Mouse (Mus musculus) gastrocnemius, postnatal 36 days (tissue): Measurements from ENCODE around the gene Nelfe. TPM values are rescaled to one million over a fixed set of nuclear protein-coding genes. Genes with fewer than 3 reads are reported as not detected.
"Not testable (repeated sequence)": the region's sequence is repeated elsewhere in the genome, so short reads cannot be mapped to it uniquely, and the experiment has no call there.

Source experiments
- DNase-seq, 2 experiments: peaks; one replicate each; pipeline ENCODE4 v3.0.0; 2022
- intact Hi-C: fragments of 180-260 bp; cut with DNase I; formaldehyde crosslinking; loops from one replicate; pipeline ENCODE4 v1.15.1; 2025
- total RNA-seq, 2 experiments: library from RNA; stranded (reverse); gene quantifications; 2 replicates each; pipeline ENCODE4 v1.2.3; 2021

The Nelfe gene
- total RNA-seq, 2 experiments from 2014 or later: 8.8 to 9.0 TPM

DNA sequence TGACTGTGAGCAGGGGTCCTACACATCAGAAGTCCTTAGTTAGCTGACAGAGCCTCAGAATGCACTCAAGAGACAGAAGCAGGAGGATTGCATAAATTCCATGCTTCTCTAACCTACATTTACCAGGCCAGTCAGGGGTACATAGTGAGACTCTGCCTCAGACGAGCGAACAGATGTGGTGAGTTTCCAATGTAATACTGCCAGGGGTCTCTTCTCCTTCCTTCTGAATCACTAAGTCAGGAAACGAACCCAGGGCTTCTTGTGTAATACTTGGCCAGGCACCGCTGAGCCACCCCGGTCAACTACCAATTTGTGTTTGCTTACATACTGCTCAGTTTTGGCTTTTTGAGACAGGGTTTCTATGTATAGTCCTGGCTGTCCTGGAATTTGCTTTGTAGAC lies 37.8 kb downstream of the Nelfe start:
- intact Hi-C loops: no loop called here
- DNase-seq: no peak

DNA sequence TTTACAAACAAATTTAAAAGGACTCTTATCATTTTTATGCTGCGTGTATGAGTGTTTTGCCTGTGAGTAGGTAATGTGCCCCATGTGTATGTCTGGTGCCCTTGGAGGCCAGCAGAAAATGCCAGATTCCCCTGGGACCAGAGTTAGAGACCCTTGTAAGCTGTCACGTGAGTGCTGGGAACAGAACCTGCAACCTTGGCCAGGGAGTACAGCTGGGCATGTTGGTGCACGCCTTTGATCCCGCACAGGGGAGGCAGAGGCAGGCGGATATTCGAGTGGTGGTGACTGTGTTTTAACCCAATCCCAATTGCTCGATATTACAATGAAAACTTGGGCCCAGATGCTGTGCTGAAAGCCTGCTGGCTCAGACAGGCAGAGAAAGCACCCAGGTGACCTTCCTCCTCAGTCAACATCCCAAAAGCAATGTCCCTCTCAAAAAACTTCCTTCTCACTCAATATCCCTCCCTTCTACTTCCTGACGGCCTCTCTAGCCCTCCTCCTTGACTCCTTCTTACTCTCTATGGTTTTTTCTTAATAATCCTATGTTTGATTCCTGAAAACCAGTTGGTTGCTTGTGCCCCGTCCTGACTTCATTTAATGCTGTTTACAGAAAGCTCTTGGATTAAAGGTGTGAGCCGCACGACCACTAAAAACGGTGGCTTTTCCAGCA lies 40.0 kb downstream of the Nelfe start:
- no peak for DNase-seq
- intact Hi-C loops: no loop called here

DNA sequence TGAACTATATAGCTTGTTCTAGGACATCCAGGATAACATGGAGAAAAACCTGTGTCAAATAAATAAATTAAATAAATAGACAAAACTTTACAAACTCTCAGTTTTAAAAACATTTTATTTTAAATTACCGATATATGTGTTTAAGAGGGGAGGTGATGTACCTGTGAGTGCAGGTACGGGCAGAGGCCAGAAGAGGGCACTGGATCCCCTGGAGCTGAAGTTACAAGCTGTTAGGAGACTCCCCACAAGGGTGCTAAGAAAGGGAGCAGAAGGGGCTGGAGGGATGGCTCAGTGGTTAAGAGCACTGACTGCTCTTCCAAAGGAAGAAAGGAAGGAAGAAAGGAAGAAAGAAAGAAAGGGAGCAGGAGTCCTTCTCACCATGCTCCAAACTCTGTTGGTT lies 41.2 kb downstream of the Nelfe start:
- intact Hi-C loops: no loop called here
- DNase-seq: no peak

DNA sequence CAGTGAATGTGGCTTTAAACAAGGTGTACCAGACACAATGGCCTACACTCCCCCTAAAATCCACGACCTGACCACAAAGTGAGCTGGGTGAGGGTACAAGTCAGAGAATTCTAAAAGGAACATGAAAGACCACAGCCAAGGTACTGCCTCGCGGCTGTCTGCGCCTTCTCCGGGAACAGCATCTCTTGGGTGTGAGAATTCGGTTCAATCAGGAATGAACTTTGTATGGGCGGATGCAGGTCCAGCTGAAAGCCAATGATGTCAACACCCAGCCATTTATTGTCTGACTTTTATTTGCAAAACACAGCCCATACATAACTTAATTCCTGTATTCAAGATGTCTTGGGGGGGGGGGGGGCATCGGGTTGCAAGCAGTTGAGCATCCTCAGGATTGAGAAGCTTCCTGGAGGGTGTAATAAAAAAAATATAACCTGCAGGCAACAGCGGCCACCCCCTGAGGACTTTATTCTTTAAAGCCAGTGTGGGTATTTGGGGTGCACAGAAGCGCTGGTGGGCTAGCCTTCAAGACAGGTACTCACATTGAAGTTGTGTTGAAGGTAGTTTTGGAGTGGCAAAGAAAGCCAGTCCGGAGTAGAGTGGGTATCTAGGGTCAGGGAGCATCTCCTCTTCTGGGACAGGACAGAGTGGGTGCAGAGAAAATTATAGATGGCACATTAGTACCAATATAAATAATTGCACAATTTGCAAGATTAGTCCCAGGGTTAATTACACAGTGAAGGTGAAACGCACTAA lies 43.1 kb downstream of the Nelfe start:
- DNase-seq: no peak
- intact Hi-C loops: no loop called here

DNA sequence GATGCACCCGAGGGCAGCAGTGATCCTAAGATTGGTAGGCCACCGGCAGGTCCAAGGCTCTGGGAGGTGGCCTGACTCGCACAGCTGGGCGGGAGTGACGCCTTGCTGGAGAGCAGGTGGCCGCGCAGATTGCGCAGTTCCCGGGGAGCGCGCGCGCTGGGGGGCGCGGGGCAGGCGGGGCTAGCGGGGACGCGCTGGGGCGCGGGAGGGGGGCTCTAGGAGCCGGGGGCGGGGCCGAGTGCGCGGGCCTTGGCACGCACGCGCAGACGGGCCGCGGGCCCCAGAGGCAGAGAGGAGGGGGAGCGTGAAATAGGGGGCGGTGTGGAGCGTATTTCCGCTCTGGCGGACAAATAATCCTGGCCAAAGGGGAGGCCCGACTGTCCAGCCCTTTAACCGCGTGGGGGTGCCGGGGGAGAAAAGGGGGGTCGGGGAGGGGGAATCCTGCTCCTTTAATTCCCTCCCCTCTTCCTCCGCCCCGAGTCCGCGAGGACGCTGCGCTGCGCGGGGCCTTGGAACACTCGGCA lies 43.9 kb downstream of the Nelfe start:
- DNase-seq: peak; percentile 87 to 90
- intact Hi-C loops: no loop called here

DNA sequence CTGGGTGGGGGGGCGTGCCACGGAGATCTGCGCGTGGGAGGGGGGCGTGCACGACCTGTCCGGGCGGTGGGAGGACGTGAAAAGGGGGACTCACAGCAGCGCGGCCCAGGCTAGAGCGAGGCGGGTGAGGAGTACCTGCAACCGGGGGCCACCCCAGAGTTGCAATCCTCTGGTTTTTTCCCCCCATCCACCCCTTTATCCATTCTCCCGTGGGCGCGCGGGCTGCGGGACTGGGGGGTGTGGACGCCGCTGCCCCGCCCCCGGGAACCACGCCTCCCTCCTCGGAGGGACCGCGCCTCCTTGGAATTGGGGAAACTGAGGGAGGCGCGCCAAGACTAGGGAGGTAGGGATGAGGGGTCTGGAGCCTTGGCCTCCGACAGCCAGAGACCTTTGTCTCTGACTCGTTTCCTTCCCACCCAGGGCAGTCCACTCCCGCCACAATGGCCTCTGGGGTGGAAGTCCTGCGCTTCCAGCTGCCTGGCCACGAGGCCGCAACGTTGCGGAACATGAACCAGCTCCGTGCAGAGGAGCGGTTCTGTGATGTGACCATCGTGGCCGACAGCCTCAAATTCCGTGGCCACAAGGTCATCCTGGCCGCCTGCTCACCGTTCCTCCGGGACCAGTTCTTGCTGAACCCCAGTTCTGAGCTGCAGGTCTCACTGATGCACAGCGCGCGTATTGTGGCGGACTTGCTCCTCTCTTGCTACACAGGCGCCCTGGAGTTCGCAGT lies 44.8 kb downstream of the Nelfe start:
- intact Hi-C loops: no loop called here
- DNase-seq: peak in 1 of 2 experiments; percentile 40

DNA sequence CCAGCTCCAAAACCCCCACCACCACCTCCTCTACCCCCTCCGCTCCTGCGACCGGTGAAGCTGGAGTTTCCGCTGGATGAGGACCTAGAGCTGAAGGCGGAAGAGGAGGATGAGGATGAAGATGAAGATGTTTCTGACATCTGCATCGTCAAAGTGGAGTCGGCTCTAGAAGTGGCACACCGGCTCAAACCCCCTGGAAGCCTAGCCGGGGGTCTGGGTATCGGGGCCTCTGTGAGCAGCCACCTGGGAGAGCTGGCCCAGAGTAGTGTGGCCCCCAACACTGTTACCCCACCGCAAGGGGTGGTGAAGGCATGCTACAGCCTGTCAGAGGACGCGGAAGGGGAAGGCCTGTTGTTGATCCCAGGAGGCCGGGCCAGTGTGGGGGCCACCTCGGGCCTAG lies 45.5 kb downstream of the Nelfe start:
- intact Hi-C loops: no loop called here

DNA sequence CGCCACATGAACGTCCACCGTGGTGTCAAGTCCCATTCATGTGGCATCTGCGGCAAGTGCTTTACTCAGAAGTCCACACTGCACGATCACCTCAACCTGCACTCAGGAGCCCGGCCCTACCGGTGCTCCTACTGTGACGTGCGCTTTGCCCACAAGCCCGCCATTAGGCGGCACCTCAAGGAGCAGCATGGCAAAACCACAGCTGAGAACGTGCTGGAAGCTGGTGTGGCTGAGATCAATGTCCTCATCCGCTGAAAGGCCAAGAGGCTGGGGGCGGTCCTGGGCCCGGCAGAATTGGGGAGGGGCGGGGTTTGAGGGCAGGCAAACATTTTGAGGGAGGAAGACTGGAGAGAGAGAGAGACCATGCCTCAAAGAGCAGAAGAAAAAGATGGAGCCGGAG lies 46.2 kb downstream of the Nelfe start:
- no peak for DNase-seq
- intact Hi-C loops: no loop called here

More for the DNA sequence above, 45.5 kb downstream of the Nelfe start:
- no peak for DNase-seq

DNA sequence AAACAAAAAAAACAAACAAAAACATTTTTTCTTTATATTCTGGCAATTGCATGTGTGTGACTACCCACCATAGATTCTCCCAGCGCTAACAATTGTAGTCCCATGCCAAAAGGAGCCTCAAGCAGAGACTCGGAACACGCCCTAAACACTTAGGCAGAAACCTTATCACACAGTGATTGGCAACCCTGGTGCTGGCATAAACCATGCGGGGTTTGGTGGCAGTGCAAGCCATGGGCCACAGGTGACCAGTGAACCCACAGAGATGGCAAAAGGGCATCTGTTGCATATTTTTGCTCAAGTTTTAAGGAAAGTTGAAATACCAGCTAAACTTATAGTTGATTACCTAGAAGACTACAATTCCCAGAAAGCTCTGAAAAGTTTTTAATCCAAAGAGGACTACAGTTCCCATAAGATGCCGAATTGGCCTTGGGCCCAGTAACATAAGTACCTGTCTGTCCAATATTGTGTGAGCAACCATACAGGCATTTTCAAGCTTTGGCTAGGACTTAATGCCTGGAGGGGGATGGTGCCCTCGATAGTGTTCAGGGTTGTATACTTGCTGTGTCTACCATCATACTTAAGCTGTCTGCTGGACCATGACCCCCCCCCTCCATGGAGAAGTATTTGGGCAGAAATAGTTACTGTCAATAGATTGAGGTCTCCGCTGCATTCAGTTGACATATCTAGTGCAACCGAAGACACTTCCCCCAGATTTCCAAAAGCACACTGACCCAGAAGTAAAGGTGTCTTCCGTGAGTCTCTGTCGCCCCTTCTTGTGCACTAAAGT lies 47.4 kb downstream of the Nelfe start:
- intact Hi-C loops: no loop called here
- no peak for DNase-seq

DNA sequence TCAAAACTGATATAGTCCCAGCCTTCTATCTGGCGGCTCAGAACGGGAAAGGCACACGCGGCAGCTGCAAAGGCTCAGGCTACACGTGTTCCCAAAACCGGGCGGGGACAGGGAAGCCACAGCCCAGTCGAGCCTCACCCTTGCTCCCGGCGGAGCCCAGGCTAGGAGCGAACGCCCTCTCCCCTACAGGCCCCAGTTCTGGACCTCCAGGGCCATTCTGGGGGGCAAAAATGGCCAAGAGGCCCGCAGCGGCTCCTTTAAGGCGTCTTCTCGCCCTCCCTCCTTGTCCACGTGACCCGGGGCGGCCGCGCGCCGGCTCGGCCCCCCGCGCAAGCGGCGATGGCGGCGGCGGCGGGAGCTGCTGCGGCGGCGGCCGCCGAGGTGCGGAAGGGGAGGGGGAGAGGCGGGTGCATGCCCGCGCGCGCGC lies 48.0 kb downstream of the Nelfe start, which contains the start of the genes C2 and Ehmt2:
C2 (minus strand) TSS at position 106 of the 427 bp plus-strand sequence.
Ehmt2 (plus strand) TSS at position 310 of the 427 bp plus-strand sequence.
- DNase-seq: peak; percentile 64 to 76
- intact Hi-C loops: no loop called here

DNA sequence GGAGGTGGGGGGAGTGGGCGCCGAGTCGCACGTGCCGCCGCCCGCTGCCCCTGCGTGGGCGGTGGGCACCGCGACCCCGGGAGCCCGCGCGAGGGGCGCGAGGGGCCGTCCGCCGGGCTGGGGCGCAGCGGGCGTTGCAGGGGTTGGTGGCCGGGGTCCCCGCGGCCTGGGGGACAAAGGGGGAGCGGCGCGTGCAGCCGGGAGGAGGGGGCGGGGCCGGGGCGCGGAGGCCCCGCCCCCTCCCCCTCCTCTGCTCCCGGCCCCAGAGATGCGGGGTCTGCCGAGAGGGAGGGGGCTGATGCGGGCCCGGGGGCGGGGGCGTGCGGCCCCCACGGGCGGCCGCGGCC lies 48.5 kb downstream of the Nelfe start:
- intact Hi-C loops: no loop called here
- DNase-seq: no peak

DNA sequence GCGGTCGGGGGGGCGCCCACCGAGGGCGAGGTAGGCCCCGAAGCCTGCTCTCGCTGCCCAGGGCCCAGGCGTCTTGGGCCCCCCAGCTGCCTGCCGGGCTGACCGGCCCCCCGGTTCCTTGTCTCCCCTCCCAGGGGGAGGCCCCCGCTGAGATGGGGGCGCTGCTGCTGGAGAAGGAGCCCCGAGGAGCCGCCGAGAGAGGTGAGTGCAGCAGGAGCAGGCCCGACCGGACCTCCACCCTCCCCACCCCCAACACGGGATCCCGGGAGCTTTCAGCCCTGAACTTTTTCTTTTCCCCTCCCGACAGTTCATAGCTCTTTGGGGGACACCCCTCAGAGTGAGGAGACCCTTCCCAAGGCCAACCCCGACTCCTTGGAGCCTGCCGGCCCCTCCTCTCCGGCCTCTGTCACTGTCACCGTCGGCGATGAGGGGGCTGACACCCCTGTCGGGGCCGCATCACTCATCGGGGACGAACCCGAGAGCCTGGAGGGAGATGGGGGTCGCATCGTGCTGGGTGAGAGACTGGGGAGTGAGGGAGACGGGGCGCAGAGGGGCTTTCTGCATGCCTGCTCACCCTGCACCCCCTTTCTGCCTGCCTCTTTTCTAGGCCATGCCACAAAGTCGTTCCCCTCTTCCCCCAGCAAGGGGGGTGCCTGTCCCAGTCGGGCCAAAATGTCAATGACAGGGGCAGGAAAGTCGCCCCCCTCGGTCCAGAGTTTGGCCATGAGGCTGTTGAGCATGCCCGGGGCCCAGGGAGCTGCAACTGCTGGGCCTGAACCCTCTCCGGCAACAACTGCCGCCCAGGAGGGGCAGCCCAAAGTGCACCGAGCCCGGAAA lies 49.1 kb downstream of the Nelfe start:
- DNase-seq: peak in 1 of 2 experiments; percentile 50
- intact Hi-C loops: no loop called here

DNA sequence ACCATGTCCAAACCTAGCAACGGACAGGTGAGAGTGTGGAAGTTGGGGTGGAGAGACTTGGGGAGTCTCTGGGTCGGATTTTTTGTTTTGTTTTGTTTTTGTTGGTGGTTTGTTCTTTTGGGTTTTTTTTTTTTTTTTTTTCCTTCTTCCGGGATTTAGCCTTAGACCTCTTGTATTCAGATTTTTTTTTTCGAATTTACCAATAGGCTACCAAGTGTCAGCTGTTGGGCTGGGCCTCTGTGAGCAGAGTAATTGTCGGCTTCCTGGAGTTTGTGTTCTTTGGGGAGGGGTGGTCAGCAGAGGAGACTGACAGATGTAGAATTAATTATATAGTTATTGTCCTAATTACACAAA lies 49.7 kb downstream of the Nelfe start:
- DNase-seq: no peak
- intact Hi-C loops: no loop called here

DNA sequence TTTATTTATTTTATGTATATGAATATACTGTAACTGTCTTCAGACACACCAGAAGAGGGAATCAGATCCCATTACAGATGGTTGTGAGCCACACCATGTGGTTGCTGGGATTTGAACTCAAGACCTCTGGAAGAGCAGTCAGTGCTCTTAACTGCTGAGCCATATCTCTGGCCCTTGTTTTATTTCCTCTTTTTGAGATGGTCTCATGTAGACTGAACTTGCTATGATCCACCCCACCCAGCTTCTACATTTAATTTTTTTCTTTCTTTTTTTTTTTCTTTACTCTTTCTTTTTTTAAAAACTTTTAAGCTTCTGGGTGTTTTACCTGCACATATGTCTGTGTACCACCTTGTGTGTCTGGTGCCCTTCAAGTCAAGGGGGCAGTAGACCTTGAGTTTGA lies 50.6 kb downstream of the Nelfe start:
- DNase-seq, intact Hi-C loops: not testable (repeated sequence)

DNA sequence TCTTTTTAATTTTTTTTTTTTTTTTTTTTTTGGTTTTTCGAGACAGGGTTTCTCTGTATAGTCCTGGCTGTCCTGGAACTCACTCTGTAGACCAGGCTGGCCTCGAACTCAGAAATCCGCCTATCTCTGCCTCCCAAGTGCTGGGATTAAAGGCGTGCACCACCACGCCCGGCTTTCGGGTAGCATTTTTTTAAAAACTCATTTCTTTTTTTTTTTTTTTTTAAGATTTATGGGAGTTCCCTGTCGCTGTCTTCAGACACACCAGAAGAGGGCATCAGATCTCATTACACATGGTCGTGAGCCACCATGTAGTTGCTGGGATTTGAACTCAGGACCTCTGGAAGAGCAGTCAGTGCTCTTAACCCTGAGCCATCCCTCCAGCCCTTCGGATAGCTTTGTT lies 51.8 kb downstream of the Nelfe start:
- intact Hi-C loops, DNase-seq: not testable (repeated sequence)

DNA sequence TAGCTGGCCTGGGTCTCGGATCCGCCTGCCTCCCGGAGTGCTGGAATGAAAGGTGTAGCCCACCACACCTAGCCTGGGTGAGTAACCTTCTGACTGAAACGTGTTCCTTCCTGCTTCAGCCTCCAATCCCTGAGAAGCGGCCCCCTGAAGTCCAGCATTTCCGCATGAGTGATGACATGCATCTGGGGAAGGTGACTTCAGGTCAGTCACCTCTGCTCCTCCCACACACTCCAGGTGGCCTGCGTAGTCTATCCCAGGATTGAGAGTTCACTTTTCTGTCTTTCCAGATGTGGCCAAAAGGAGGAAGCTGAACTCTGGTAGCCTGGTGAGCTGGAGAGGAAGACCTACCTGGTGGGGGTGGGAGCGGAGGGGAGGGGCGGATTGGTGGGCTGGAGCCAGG lies 52.7 kb downstream of the Nelfe start:
- no peak for DNase-seq
- intact Hi-C loops: no loop called here
